Mouse (Mus musculus) MEL (cell line): ENCODE results near the gene Erp29. TPM values are rescaled to one million over a fixed set of nuclear protein-coding genes. Genes with fewer than 3 reads are reported as not detected.

ENCODE experiments used
- DNase-seq: peaks from one replicate; pipeline ENCODE4 v3.0.0; 2011; ENCODE audit warnings: low read depth, low spot score
- H3K27ac ChIP-seq: 2 replicates; pipeline ENCODE4 v1.5.1; 2012; ENCODE audit warnings: low read depth, mild to moderate bottlenecking, control low read depth, low read length, moderate library complexity; ENCODE audit not compliant: control insufficient read depth
- H3K27me3 ChIP-seq, 2 experiments: fragments of 150-350 bp in 1 of 2; sonication (generic) in 1 of 2; 2 replicates each; pipeline ENCODE4 v1.6.1; 2012; ENCODE audit warnings: low read length in 2 of 2, mild to moderate bottlenecking in 2 of 2, improper control_type of control experiment in 1 of 2, moderate library complexity in 1 of 2; ENCODE audit not compliant: insufficient read depth in 2 of 2, control insufficient read depth in 1 of 2
- H3K36me3 ChIP-seq, 2 experiments: 2 replicates each; pipeline ENCODE4 v1.6.1; 2012 to 2014; ENCODE audit warnings: low read length in 2 of 2, improper control_type of control experiment in 1 of 2, inconsistent platforms in 1 of 2, mild to moderate bottlenecking in 1 of 2; ENCODE audit not compliant: insufficient read depth in 2 of 2, control insufficient read depth in 1 of 2
- H3K4me1 ChIP-seq, 2 experiments: fragments of 150-350 bp in 1 of 2; sonication (generic) in 1 of 2; 2 replicates each; pipeline ENCODE4 v1.6.1; 2012; ENCODE audit warnings: low read length in 2 of 2, improper control_type of control experiment in 1 of 2, mild to moderate bottlenecking in 1 of 2; ENCODE audit not compliant: insufficient read depth in 2 of 2, control insufficient read depth in 1 of 2
- H3K4me3 ChIP-seq, 2 experiments: fragments of 150-350 bp in 1 of 2; sonication (generic) in 1 of 2; 2 replicates each; pipeline ENCODE4 v1.5.1; 2012; ENCODE audit warnings: low read depth in 2 of 2, low read length in 2 of 2, mild to moderate bottlenecking in 2 of 2, moderate library complexity in 2 of 2, control low read depth in 1 of 2, improper control_type of control experiment in 1 of 2; ENCODE audit not compliant: control insufficient read depth in 1 of 2, insufficient read depth in 1 of 2
- H3K79me2 ChIP-seq: 2 replicates; pipeline ENCODE4 v1.6.1; 2012; ENCODE audit warnings: mild to moderate bottlenecking, low read length, moderate library complexity; ENCODE audit not compliant: control insufficient read depth, poor library complexity, insufficient read depth
- H3K9ac ChIP-seq: 2 replicates; pipeline ENCODE4 v1.6.1; 2012; ENCODE audit warnings: low read depth, mild to moderate bottlenecking, control low read depth, low read length, moderate library complexity; ENCODE audit not compliant: control insufficient read depth, poor library complexity, severe bottlenecking
- H3K9me3 ChIP-seq: fragments of 150-350 bp; sonication (generic); replicated peaks from 2 replicates; pipeline ENCODE4 v1.6.1; 2012; ENCODE audit warnings: mild to moderate bottlenecking, low read length, improper control_type of control experiment, moderate library complexity; ENCODE audit not compliant: insufficient read depth
- BHLHE40 ChIP-seq: IDR thresholded peaks from 2 replicates; pipeline ENCODE4 v1.6.1; 2012; ENCODE audit warnings: low read depth, mild to moderate bottlenecking, inconsistent platforms, low read length, improper control_type of control experiment, borderline replicate concordance
- CHD1 ChIP-seq: IDR thresholded peaks from 2 replicates; pipeline ENCODE4 v1.6.1; 2012; ENCODE audit warnings: low read depth, mild to moderate bottlenecking, inconsistent platforms, low read length, improper control_type of control experiment
- CHD2 ChIP-seq: IDR thresholded peaks from 2 replicates; pipeline ENCODE4 v1.6.1; 2011; ENCODE audit warnings: low read length, improper control_type of control experiment
- E2F4 ChIP-seq: IDR thresholded peaks from 2 replicates; pipeline ENCODE4 v1.6.1; 2011; ENCODE audit warnings: low read depth, low read length, improper control_type of control experiment, borderline replicate concordance
- EP300 ChIP-seq, 2 experiments: IDR thresholded peaks; 2 replicates each; pipeline ENCODE4 v1.6.1; 2011; ENCODE audit warnings: improper control_type of control experiment in 2 of 2, low read length in 2 of 2, low read depth in 1 of 2, mild to moderate bottlenecking in 1 of 2
- ETS1 ChIP-seq: IDR thresholded peaks from 2 replicates; pipeline ENCODE4 v1.6.1; 2012; ENCODE audit warnings: low read depth, mild to moderate bottlenecking, inconsistent platforms, low read length, improper control_type of control experiment, moderate library complexity
- GABPA ChIP-seq: IDR thresholded peaks from 2 replicates; pipeline ENCODE4 v1.6.1; 2012; ENCODE audit warnings: low read depth, mild to moderate bottlenecking, inconsistent platforms, low read length, improper control_type of control experiment, moderate library complexity
- KAT2A ChIP-seq: conservative IDR thresholded peaks from 2 replicates; pipeline ENCODE4 v1.6.1; 2012; ENCODE audit warnings: low read depth, low read length, improper control_type of control experiment, inconsistent platforms
- MAZ ChIP-seq: IDR thresholded peaks from 2 replicates; pipeline ENCODE4 v1.6.1; 2012; ENCODE audit warnings: low read depth, mild to moderate bottlenecking, inconsistent platforms, low read length, improper control_type of control experiment
- MEF2A ChIP-seq: IDR thresholded peaks from 2 replicates; pipeline ENCODE4 v1.6.1; 2014; ENCODE audit warnings: low read depth, mild to moderate bottlenecking, inconsistent platforms, low read length, improper control_type of control experiment; ENCODE audit not compliant: poor library complexity, insufficient replicate concordance, severe bottlenecking; ENCODE audit errors: extremely low read depth
- MYC ChIP-seq: IDR thresholded peaks from 2 replicates; pipeline ENCODE4 v1.6.1; 2011; ENCODE audit warnings: low read depth, mild to moderate bottlenecking, low read length, improper control_type of control experiment, moderate library complexity
- NELFE ChIP-seq: IDR thresholded peaks from 2 replicates; pipeline ENCODE4 v1.6.1; 2011; ENCODE audit warnings: low read depth, low read length, improper control_type of control experiment
- NRF1 ChIP-seq: IDR thresholded peaks from 2 replicates; pipeline ENCODE4 v1.6.1; 2014; ENCODE audit warnings: low read depth, mild to moderate bottlenecking, inconsistent platforms, low read length, improper control_type of control experiment, moderate library complexity; ENCODE audit not compliant: poor library complexity, insufficient read depth, severe bottlenecking
- SMC3 ChIP-seq: IDR thresholded peaks from 2 replicates; pipeline ENCODE4 v1.6.1; 2011; ENCODE audit warnings: low read depth, low read length, improper control_type of control experiment
- TAL1 ChIP-seq: IDR thresholded peaks from 2 replicates; pipeline ENCODE4 v1.6.1; 2012; ENCODE audit warnings: mild to moderate bottlenecking, inconsistent platforms, low read length, moderate library complexity, mixed read lengths
- TCF12 ChIP-seq: IDR thresholded peaks from 2 replicates; pipeline ENCODE4 v1.6.1; 2014; ENCODE audit warnings: low read depth, mild to moderate bottlenecking, inconsistent platforms, low read length, improper control_type of control experiment, moderate library complexity
- USF1 ChIP-seq: IDR thresholded peaks from 2 replicates; pipeline ENCODE4 v1.6.1; 2014; ENCODE audit warnings: low read depth, mild to moderate bottlenecking, inconsistent platforms, low read length, improper control_type of control experiment, moderate library complexity
- USF2 ChIP-seq, 2 experiments: IDR thresholded peaks; 2 replicates each; pipeline ENCODE4 v1.6.1; 2011 to 2012; ENCODE audit warnings: improper control_type of control experiment in 2 of 2, low read length in 2 of 2, borderline replicate concordance in 1 of 2, inconsistent platforms in 1 of 2, low read depth in 1 of 2, mild to moderate bottlenecking in 1 of 2; ENCODE audit not compliant: insufficient read depth in 1 of 2
- ZKSCAN1 ChIP-seq: IDR thresholded peaks from 2 replicates; pipeline ENCODE4 v1.6.1; 2012; ENCODE audit warnings: low read depth, mild to moderate bottlenecking, inconsistent platforms, low read length, improper control_type of control experiment, moderate library complexity
- ZMIZ1 ChIP-seq: IDR thresholded peaks from 2 replicates; pipeline ENCODE4 v1.6.1; 2012; ENCODE audit warnings: low read depth, mild to moderate bottlenecking, inconsistent platforms, low read length, improper control_type of control experiment, moderate library complexity
- polyA plus RNA-seq, 2 experiments: library from polyadenylated mRNA; stranded (reverse) in 1 of 2; unstranded in 1 of 2; fragments of >175 nt in 1 of 2; fragments of >200 nt in 1 of 2; gene quantifications; 2 replicates each; pipeline versions ENCODE4 v1.2.1 to v1.2.4; 2012; ENCODE audit warnings: low replicate concordance in 2 of 2, low read depth in 1 of 2; ENCODE audit not compliant: insufficient read length in 2 of 2, insufficient read depth in 1 of 2, missing spikeins in 1 of 2
- total RNA-seq: library from RNA; depleted of rRNA; stranded (reverse); fragments of 300-350 nt; gene quantifications from 2 replicates; pipeline ENCODE4 v1.2.3, GENCODE M21; 2012

The Erp29 gene
- total and polyA plus RNA-seq, 3 experiments = 167 to 244 TPM; not detected in 1

GRCm38 (mm10) chr5:121397187-121398145, 54.8 kb downstream of the Erp29 start, which contains the start of gene Naa25 (continued):
- TF ChIP-seq USF1 (no peak), TCF12 (peak; percentile 77), CHD1 (no peak), EP300 (IDR thresholded peaks at IDR 0.05; ENCODE audit: low read depth in 1 of 2, low read length in 2 of 2) (peak in 1 of 2 experiments; percentile 87; a peak in 2 of 4 replicates), ZKSCAN1 (peak; percentile 32; the same call in 1 of the 2 replicates), SMC3 (no peak)

GRCm38 (mm10) chr5:121395621-121396020, 56.7 kb downstream of the Erp29 start:
- H3K27ac ChIP-seq = no peak overlapping the region
- no peak for TF ChIP-seq CHD2
- TF ChIP-seq USF2 (IDR thresholded peaks at IDR 0.05; ENCODE audit: borderline replicate concordance in 1 of 2, insufficient read depth in 1 of 2, low read depth in 1 of 2, low read length in 2 of 2) = no peak
- TF ChIP-seq MAZ = no peak
- no peak for TF ChIP-seq MEF2A
- TF ChIP-seq E2F4 = no peak
- TF ChIP-seq NELFE = no peak
- no peak for TF ChIP-seq KAT2A
- TF ChIP-seq CHD1 = no peak
- TF ChIP-seq USF1 = no peak
- TF ChIP-seq NRF1 = no peak

GRCm38 (mm10) chr5:121393402-121393801, 58.9 kb downstream of the Erp29 start:
- Histone ChIP-seq H3K79me2 (peaks cover 10% of the 10 kb centered on the region), H3K4me3 (no peak overlapping the region), H3K36me3 (peaks cover 0 to 10% of the 10 kb centered on the region in 2 experiments; a peak in 2 of 4 replicates), H3K9me3 (no peaks in the 10 kb centered on the region), H3K4me1 (peaks cover 0 to 12% of the 10 kb centered on the region in 2 experiments; a peak in 2 of 4 replicates), H3K9ac (no peak overlapping the region), H3K27ac (no peak overlapping the region), H3K27me3 (no peaks in the 10 kb centered on the region)
- TF ChIP-seq KAT2A = no peak
- no peak for TF ChIP-seq MYC
- no peak for TF ChIP-seq EP300 (IDR thresholded peaks at IDR 0.05; ENCODE audit: low read depth in 1 of 2, low read length in 2 of 2)
- TF ChIP-seq ETS1 = no peak
- no peak for TF ChIP-seq GABPA
- no peak for TF ChIP-seq TAL1
- TF ChIP-seq BHLHE40 = no peak
- no peak for TF ChIP-seq ZMIZ1
- no peak for DNase-seq

More at GRCm38 (mm10) chr5:121395621-121396020, 56.7 kb downstream of the Erp29 start:
- peaks cover 3 to 27% of the 10 kb centered on the region in 2 experiments for H3K4me1 ChIP-seq
- no peak for DNase-seq
- H3K9ac ChIP-seq = no peak overlapping the region
- H3K27me3 ChIP-seq = no peaks in the 10 kb centered on the region
- H3K4me3 ChIP-seq = no peak overlapping the region
- no peaks in the 10 kb centered on the region for H3K9me3 ChIP-seq
- H3K36me3 ChIP-seq = peaks cover 8 to 24% of the 10 kb centered on the region in 2 experiments
- peaks cover 30% of the 10 kb centered on the region for H3K79me2 ChIP-seq
